Mouse (Mus musculus): ENCODE results near the gene Tnp2. TPM values are rescaled to one million over a fixed set of nuclear protein-coding genes. Genes with fewer than 3 reads are reported as not detected.
A peak's percentile ranks its signal among the peaks of the same experiment; 100 is the strongest.

Tnp2 gene
- polyA plus RNA-seq, 1 experiment: not detected

- TF ChIP-seq FLI1 (IDR thresholded peaks at IDR 0.05; ENCODE audit: low read length): no peak
- no peak for TF ChIP-seq GATA1 (IDR thresholded peaks at IDR 0.05; ENCODE audit: borderline replicate concordance, low read length)
- Histone ChIP-seq H3K4me3 (replicated peaks) (no peak within 1 kb of the TSS), H3K4me1 (peaks cover 9% of the 10 kb centered on the region), H3K27me3 (replicated peaks) (peaks cover 90% of the 10 kb centered on the region), H3K36me3 (replicated peaks; ENCODE audit: low read length) (no peaks in the 10 kb centered on the region), H3K9me3 (no peaks in the 10 kb centered on the region; the same call in 1 of the 2 replicates)
Measured at GRCm38 (mm10) chr16:10796034-10796433, 7.6 kb upstream of the Tnp2 start, which contains the start of gene Prm2. Prm2 (minus strand) TSS chr16:10796134.

DNA sequence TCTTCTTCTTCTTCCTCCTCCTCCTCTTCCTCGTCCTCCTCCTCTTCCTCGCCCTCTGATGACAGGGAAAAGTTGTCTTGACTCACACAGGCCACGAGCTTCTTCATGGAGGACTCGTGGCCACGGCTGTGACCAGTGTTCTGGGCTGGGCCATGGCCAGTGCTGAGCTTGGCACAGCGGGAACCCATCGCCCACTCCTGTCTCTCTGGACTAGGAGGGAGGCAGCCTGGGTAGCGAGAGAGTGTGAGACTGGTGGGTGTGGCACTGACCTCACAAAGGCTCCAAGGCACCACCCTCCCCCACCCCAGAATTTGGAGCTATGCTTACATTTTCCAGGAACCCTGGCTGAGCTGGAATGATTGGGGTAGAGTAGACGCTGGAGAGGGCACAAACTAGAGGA lies 2.2 kb upstream of the Tnp2 start, which contains the start of gene Prm3:
Prm3 (minus strand) TSS at position 213 of the 400 bp plus-strand sequence.
- H3K27me3 ChIP-seq (replicated peaks): peaks cover 77% of the 10 kb centered on the region
- no peak within 1 kb of the TSS for H3K4me3 ChIP-seq (replicated peaks)
- no peaks in the 10 kb centered on the region; the same call in 1 of the 2 replicates for H3K9me3 ChIP-seq
- no peaks in the 10 kb centered on the region for H3K36me3 ChIP-seq (replicated peaks; ENCODE audit: low read length)
- TF ChIP-seq FLI1 (IDR thresholded peaks at IDR 0.05; ENCODE audit: low read length): no peak
- TF ChIP-seq GATA1 (IDR thresholded peaks at IDR 0.05; ENCODE audit: borderline replicate concordance, low read length): no peak
- peaks cover 30% of the 10 kb centered on the region for H3K4me1 ChIP-seq

DNA sequence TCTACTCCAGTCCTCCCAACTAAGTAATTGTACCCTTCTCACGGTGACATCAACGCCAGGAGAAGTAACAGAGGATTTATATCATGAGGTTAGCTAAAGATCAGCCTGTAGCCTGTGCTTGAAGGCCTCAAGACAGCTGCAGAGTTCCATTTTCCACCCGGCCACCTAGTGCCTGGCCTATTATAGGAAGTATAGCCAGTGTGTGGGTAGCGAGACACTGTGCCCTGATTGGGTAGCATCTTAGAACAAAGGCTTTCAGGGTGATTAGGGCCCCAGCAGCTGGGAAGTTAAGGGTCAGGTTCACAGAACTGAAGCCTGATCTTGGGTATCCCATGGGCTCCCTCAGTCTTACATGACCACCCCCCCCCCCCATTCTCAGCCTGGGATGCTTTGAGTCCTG lies 406 bp upstream of the Tnp2 start:
- no peaks in the 10 kb centered on the region for H3K9me3 ChIP-seq
- peaks cover 59% of the 10 kb centered on the region for H3K27me3 ChIP-seq (replicated peaks)
- H3K4me3 ChIP-seq (replicated peaks): no peak overlapping the region
- H3K4me1 ChIP-seq: peaks cover 40% of the 10 kb centered on the region
- no peak for TF ChIP-seq GATA1 (IDR thresholded peaks at IDR 0.05; ENCODE audit: borderline replicate concordance, low read length)
- TF ChIP-seq FLI1 (IDR thresholded peaks at IDR 0.05; ENCODE audit: low read length): no peak
- H3K36me3 ChIP-seq (replicated peaks; ENCODE audit: low read length): no peaks in the 10 kb centered on the region

DNA sequence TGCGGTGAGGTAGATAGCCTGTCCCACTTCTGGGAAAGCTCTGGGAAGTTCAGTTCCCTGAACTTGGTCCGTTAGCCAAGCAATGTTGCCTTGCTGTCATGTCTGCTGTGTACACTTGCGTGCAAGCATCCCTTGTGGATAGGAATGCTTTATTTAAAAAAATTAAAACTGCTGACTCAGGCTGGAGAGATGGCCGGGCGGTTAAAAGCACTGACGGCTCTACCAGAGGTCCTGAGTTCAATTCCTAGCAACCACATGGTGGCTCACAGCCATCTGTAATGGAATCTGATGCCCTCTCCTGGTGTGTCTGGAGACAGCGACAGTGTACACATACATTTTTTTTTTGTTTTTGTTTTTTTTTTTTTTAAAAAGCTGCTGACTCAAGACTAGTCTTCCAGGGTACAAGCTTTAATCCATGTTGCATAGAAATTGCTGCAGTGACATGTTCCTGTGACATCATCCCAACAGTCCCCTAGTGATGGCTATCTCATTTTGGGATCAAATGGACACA lies 857 bp downstream of the Tnp2 start:
- no peak for TF ChIP-seq FLI1 (IDR thresholded peaks at IDR 0.05; ENCODE audit: low read length)
- no peak for TF ChIP-seq GATA1 (IDR thresholded peaks at IDR 0.05; ENCODE audit: borderline replicate concordance, low read length)
- Histone ChIP-seq H3K36me3 (replicated peaks; ENCODE audit: low read length) (peaks cover 5% of the 10 kb centered on the region), H3K27me3 (replicated peaks) (peaks cover 47% of the 10 kb centered on the region), H3K4me3 (replicated peaks) (peak overlapping the region; percentile 7), H3K9me3 (no peaks in the 10 kb centered on the region), H3K4me1 (peaks cover 53% of the 10 kb centered on the region)

DNA sequence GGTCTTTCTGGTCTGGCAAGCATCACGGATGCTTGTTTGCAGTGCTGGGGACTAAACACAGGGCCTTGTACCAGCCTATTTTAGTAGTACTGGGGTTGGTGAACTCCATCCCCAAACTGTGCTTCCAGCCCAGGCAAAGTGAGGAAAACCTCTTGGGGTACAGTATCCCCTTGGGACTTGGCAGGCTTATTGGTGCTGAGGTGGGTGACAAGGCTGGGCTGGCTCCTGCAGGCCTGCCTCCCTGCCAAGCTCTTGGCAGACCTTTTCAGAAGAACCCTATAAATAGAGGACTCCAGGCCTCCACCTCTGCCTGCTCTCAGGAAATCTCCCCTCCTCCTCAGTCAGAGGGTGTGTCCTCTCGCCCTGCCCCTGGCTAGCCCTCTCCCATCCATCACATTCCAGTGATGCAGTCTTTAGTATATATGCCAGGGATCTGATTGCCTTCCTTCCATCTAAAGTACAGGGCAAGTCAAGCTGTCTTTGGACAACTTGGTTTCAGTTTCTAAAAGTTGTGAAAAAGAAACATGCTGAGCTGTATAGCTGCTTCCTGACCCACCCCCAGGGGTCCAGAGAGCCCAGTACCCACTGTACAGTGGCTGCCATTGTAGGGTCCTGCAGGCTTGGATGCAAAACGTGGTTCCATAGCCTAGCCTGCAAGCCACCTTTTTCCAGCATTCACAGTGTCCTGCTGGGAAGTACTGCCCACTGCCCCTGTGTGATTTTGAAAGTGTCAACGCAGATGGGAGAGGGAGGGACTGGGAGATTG lies 1.5 kb downstream of the Tnp2 start:
- H3K27me3 ChIP-seq (replicated peaks): peaks cover 45% of the 10 kb centered on the region
- H3K9me3 ChIP-seq: no peaks in the 10 kb centered on the region
- H3K36me3 ChIP-seq (replicated peaks; ENCODE audit: low read length): peaks cover 10% of the 10 kb centered on the region
- TF ChIP-seq FLI1 (IDR thresholded peaks at IDR 0.05; ENCODE audit: low read length) (no peak), GATA1 (IDR thresholded peaks at IDR 0.05; ENCODE audit: borderline replicate concordance, low read length) (no peak)
- peak overlapping the region; percentile 99 for H3K4me3 ChIP-seq (replicated peaks)
- peaks cover 59% of the 10 kb centered on the region for H3K4me1 ChIP-seq

DNA sequence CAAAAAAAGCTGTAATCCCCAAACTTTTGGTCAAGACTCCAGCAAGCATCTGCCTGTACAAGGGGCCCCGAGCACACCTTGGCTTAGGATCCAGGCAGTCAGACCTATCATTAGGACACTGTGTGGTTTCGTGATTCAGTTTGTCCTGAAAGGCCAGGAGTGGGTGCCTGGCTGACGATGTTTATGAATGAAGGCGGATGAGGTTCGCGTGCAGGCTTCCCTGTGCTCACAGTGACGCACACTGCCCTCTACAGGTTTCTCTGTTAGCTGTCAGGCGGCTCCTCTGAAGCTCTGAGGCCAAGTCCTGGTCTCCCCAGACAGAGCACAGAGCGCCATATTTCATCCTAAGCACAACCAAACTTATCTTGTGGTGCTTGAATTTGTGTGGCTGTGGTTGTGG lies 2.2 kb downstream of the Tnp2 start:
- H3K9me3 ChIP-seq: no peaks in the 10 kb centered on the region
- peaks cover 66% of the 10 kb centered on the region for H3K4me1 ChIP-seq
- TF ChIP-seq FLI1 (IDR thresholded peaks at IDR 0.05; ENCODE audit: low read length): no peak
- no peak for TF ChIP-seq GATA1 (IDR thresholded peaks at IDR 0.05; ENCODE audit: borderline replicate concordance, low read length)
- peaks cover 15% of the 10 kb centered on the region for H3K36me3 ChIP-seq (replicated peaks; ENCODE audit: low read length)
- H3K27me3 ChIP-seq (replicated peaks): peaks cover 38% of the 10 kb centered on the region
- peak overlapping the region; percentile 99 for H3K4me3 ChIP-seq (replicated peaks)

DNA sequence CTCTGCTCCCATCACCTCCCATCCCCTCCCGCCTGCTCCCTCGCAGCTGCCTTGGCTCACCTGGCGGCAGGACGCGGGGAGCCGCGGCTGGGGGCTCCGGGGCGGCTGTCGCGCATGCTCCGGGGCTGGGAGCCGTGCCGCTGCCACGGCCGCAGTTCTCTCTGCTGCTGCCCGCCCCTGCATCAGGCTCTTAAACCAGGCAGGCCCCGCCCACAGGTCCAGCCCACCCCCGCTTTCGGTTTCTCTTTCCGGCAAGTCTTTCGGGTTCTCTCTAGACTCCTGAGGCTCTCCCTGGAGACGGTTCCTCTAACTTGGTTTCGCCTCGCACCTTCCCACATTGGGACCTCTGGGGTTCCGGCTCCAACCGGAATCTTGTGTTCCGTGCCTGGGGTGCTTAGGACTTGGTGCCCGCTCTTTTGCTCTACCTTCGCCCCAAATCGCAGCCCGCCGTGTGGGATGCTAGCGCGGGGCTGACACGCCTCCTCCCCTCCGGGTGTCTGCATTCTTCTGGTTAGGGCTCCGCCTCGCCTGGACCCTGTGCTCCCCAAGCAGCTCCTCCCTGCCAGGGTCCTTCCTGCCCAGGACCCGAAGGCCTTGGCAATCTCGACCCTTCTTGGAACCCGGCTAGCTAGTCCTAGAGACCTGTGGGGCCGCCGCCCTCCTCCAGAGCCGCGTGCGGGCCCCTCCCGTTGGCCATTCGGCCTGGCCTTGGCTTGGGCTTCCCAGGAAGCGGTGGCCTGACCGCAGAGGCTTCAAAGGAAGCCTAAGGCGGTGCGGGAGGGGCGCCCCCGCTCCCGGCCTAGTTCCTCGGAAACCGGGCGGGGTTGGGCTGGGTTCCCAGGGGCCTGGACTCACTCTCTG lies 2.9 kb downstream of the Tnp2 start, which contains the start of gene Socs1:
Socs1 (minus strand) TSS at position 166 of the 861 bp plus-strand sequence.
- Histone ChIP-seq H3K4me1 (peaks cover 72% of the 10 kb centered on the region), H3K36me3 (replicated peaks; ENCODE audit: low read length) (peaks cover 22% of the 10 kb centered on the region), H3K4me3 (replicated peaks) (peak within 1 kb of the TSS; percentile 99), H3K9me3 (no peaks in the 10 kb centered on the region), H3K27me3 (replicated peaks) (peaks cover 36% of the 10 kb centered on the region)
- TF ChIP-seq GATA1 (IDR thresholded peaks at IDR 0.05; ENCODE audit: borderline replicate concordance, low read length) (no peak), FLI1 (IDR thresholded peaks at IDR 0.05; ENCODE audit: low read length) (no peak)

DNA sequence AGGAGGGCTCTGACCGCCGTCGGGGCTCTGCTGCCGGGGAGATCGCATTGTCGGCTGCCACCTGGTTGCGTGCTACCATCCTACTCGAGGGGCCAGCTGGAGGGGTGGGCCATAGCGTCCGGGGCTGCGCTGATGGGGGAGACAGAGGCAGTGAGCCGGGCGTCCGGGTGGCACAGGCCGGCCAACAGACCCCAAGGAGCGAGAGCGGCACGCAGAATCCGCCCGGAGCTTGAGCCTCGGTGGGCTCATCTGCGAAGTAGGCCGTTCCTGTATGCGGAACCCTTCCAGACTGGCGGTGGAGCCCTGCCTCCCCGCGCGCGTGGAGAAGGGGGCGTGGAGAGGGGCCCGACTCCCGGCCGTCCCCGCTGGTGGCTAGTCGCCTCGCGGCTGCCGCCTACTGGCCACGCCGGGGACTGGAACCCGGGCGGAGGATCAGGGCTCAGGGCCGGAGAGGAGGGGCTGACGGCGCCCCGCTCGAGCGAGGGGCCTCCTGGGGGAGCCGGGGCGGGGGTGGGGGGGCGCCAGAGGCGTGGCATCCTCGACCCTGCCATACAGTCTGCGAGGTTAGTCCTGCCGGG lies 3.6 kb downstream of the Tnp2 start:
- Histone ChIP-seq H3K27me3 (replicated peaks) (peaks cover 32% of the 10 kb centered on the region), H3K4me3 (replicated peaks) (peak overlapping the region; percentile 99), H3K4me1 (peaks cover 79% of the 10 kb centered on the region), H3K9me3 (no peaks in the 10 kb centered on the region), H3K36me3 (replicated peaks; ENCODE audit: low read length) (peaks cover 27% of the 10 kb centered on the region)
- no peak for TF ChIP-seq GATA1 (IDR thresholded peaks at IDR 0.05; ENCODE audit: borderline replicate concordance, low read length)
- no peak for TF ChIP-seq FLI1 (IDR thresholded peaks at IDR 0.05; ENCODE audit: low read length)
